Mouse (Mus musculus): ENCODE data around the gene Pnck.

- TF ChIP-seq POLR2A (IDR thresholded peaks at IDR 0.05; ENCODE audit: insufficient read depth, low read depth, low read length) (no peak; the same call in 1 of the 2 replicates), EP300 (IDR thresholded peaks at IDR 0.05; ENCODE audit: insufficient read depth, low read depth, low read length) (no peak)
Measured at GRCm38 (mm10) chrX:73673968-73674661, 14.2 kb upstream of the Pnck start.

All from heart, adult 2 months (tissue).